ENCODE assay signal across 26 mouse cellular contexts in the genomic region with DNA sequence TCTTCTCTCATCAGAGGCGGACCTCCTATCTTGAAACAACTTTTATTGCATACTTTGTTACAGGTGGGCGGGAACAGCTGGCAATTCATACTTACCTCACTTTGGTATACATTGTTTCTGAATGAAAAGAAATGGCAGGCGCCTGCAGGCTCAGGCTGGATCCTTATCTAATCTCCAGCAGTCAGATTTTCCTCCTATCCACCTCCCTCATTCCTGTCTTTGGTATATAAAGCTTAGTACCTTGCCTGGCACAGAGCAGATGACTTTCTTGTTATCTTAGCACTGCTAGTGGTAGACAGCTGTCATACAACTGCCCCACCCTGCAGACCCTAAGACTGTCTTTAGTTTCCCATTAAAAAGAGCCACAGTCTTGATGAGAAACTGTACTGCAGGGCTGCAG.
"Had no signal": no experiment of that assay in that cellular context is flagged by ENCODE, and none has a peak within 500 bp of the region (broad histone marks: within the 10 kb centered on the region; RNA-seq: fewer than 3 reads in every experiment).

No protein-coding gene starts in this region.

- H3K36me3 ChIP-seq: heart, embryonic 13.5 days; heart, embryonic 15.5 days; hindbrain, embryonic 10.5 days; hindbrain, embryonic 12.5 days; limb, embryonic 10.5 days; limb, embryonic 12.5 days; liver, embryonic 13.5 days; liver, embryonic 15.5 days had no signal

- DNase-seq: gastrocnemius, adult 2 months; gastrocnemius, postnatal 10 days; gastrocnemius, postnatal 25 days; heart, adult 2 months; heart, postnatal 4 days; kidney, adult 18-20 months; kidney, adult 8-10 months; kidney, postnatal 10 days; kidney, postnatal 25 days; kidney, postnatal 4 days; liver; liver, embryonic 13.5 days had no signal

- H3K9me3 ChIP-seq: heart, embryonic 13.5 days; heart, embryonic 15.5 days; hindbrain, embryonic 10.5 days; hindbrain, embryonic 12.5 days; limb, embryonic 10.5 days; limb, embryonic 12.5 days; liver, embryonic 13.5 days; liver, embryonic 15.5 days had no signal

- H3K9ac ChIP-seq: heart, embryonic 13.5 days; heart, embryonic 15.5 days; hindbrain, embryonic 12.5 days; hindbrain, embryonic 14.5 days; limb, embryonic 12.5 days; liver, embryonic 13.5 days; liver, embryonic 15.5 days had no signal

- H3K4me3 ChIP-seq: gastrocnemius, adult 2 months; heart, adult 2 months; heart, embryonic 13.5 days; heart, embryonic 15.5 days; hindbrain, embryonic 10.5 days; hindbrain, embryonic 12.5 days; layer of hippocampus, adult 2 months; left cerebral cortex, adult 2 months; limb, embryonic 10.5 days; limb, embryonic 12.5 days; liver, embryonic 13.5 days; liver, embryonic 15.5 days had no signal

- H3K27me3 ChIP-seq: heart, embryonic 13.5 days; heart, embryonic 15.5 days; hindbrain, embryonic 12.5 days; limb, embryonic 12.5 days; liver, embryonic 13.5 days; liver, embryonic 15.5 days had no signal

- H3K4me1 ChIP-seq: heart, embryonic 13.5 days; heart, embryonic 15.5 days; hindbrain, embryonic 10.5 days; hindbrain, embryonic 12.5 days; limb, embryonic 10.5 days; limb, embryonic 12.5 days; liver, embryonic 13.5 days; liver, embryonic 15.5 days had no signal

- ATAC-seq: hindbrain, embryonic 16.5 days; inflammation-experienced regulatory T-cells, adult 6 months had no signal

- H3K27ac ChIP-seq: gastrocnemius, adult 2 months; heart, adult 2 months; heart, embryonic 13.5 days; heart, embryonic 15.5 days; hindbrain, embryonic 10.5 days; hindbrain, embryonic 12.5 days; hindbrain, embryonic 14.5 days; layer of hippocampus, adult 2 months; left cerebral cortex, adult 2 months; limb, embryonic 10.5 days; limb, embryonic 12.5 days; liver, embryonic 13.5 days; liver, embryonic 15.5 days had no signal

- H3K4me2 ChIP-seq: heart, embryonic 11.5 days; heart, embryonic 13.5 days; heart, embryonic 15.5 days; hindbrain, embryonic 12.5 days; hindbrain, embryonic 14.5 days; limb, embryonic 12.5 days; liver, embryonic 11.5 days; liver, embryonic 13.5 days; liver, embryonic 15.5 days had no signal
